In the genomic region with DNA sequence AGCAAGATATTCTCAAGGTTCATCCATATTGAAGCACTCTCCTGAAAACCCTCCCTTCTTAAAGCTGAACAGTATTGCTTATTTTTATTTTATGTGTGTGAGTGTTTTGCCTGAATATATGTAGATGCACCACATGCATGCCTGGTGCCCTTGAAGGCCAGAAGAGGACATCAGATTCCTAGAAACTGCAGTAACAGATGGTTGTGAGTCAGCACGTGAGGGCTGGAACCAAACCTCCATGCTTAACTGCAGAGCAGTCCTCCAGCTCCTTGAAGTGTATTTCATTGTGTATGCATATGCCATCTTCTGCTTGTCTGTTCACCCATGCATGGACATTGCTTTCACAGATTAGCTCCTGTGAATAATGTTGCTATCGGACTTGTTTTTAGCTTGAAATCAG, we compare ENCODE assay signal across 10 mouse cellular contexts.
"Had no signal": no experiment of that assay in that cellular context is flagged by ENCODE, and none has a peak within 500 bp of the region (broad histone marks: within the 10 kb centered on the region; RNA-seq: fewer than 3 reads in every experiment).

No protein-coding gene starts in this region.

- DNase-seq: kidney, adult 2 months; kidney, postnatal 25 days; layer of hippocampus, postnatal 36 days; liver, embryonic 13.5 days; lung, adult 2 months; lung, postnatal 14 days; lung, postnatal 4 days; midbrain, embryonic 14.5 days; right cerebral cortex, postnatal 25 days; thymus, postnatal 36 days had no signal
